Mouse (Mus musculus) cortical plate, adult 2 months (tissue): ENCODE data around the gene Tmed3.

ENCODE experiments used
- CTCF ChIP-seq: fragments of 200-500 bp; IDR thresholded peaks from 2 replicates; pipeline ENCODE4 v1.5.1; 2011; ENCODE audit warnings: mild to moderate bottlenecking, control low read depth, low read length; ENCODE audit not compliant: insufficient read depth; ENCODE audit errors: extremely low read depth
- POLR2A ChIP-seq: fragments of 200-500 bp; IDR thresholded peaks from 2 replicates; pipeline ENCODE4 v1.6.1; 2011; ENCODE audit warnings: mild to moderate bottlenecking, low read length, control low read depth; ENCODE audit not compliant: insufficient read depth; ENCODE audit errors: extremely low read depth

DNA sequence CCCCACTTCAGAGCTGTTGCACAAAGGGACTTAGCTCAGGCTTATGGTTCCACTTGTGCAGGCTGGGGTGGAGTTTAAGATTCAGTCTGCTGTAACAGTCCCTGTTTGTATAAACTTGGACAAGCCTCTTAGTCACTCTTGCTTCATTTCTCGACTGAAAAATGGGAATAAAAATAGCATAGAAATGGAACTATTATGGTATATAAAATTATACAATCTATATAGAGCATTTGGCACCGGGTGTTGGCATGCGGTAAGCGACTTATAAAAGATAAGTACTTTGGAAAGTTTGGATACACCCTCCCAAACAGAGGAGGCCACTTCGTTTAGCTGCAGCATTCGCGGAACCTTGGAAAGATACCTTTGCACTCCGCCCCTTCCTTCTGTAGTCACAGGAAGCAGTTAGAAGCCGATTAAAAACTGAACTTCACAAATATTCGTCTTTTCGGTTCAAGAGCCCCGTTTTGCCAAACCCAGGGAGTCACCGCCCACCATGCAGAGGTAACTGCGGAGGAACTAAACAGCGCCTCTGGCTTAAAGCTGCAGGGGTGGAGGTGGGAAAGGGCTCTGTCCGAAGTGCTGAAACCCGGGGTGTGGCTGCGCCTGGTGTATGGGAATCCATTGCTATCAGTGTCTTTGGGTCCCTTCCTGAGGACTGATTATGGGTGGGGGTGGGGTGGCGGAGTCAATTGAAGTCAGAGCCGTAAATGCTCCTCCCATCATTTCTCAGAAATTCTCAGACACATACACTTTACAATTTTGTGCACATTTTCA is 32.3 kb upstream of the Tmed3 start:
- TF ChIP-seq POLR2A (no peak), CTCF (no peak)
